Mouse (Mus musculus): ENCODE data around the gene Chgb. TPM values are rescaled to one million over a fixed set of nuclear protein-coding genes. Genes with fewer than 3 reads are reported as not detected.
A peak's percentile ranks its signal among the peaks of the same experiment; 100 is the strongest.

Gene Chgb
- 100 to 1,000 TPM; 254 to 300 (median 278) TPM for total RNA-seq (2022)

DNA sequence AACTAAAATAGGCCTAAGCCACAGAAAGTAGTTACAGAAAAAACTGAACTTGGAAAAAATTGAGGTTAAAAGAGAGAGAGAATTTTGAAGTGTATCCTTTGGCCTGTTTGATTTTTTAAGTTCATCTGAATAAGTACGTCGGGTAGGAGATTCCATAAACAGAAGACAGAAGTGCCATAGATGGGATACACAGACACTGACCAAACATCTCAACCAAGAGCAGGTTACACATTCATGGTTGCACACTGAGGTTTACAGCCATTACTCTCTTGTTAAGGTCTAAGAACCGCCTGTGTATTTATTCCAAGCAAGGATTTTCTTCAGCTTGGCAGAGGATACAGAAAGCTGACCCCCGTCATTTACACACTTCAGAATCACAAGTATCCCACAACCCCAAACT, at the start of gene Chgb:
Chgb (plus strand) TSS at position 301 of the 400 bp plus-strand sequence.
- DNase-seq (ENCODE audit: low spot score in 2 of 2), result no peak

DNA sequence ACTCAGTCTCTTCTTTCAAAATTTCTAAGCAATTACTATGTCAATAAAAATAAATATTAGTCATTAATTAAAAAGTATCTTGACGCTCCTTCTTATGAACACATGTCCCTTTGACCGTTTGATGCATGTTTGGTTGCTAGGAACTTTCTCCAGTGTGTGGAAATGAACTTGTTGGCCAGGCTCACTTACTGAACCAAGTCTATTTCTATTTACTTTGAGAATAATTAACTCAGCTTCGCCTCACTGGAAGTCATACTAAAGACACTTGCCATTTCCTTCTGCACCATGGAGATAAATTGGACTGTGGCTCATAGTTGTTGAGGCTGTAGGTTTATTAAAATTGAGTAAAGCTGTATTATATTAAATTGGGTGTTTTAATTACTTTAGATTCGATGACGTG, 48.1 kb upstream of the Chgb start:
- no peak for DNase-seq (ENCODE audit: low spot score in 2 of 2)

- no peak for DNase-seq (ENCODE audit: low spot score in 2 of 2)
Measured at GRCm38 (mm10) chr2:132733603-132734573, 47.2 kb upstream of the Chgb start.

- DNase-seq (ENCODE audit: low spot score in 2 of 2), result no peak
Measured at GRCm38 (mm10) chr2:132738816-132739432, 42.2 kb upstream of the Chgb start.

- DNase-seq (ENCODE audit: low spot score in 2 of 2), result peak; percentile 63 to 83
Measured at GRCm38 (mm10) chr2:132741862-132742347, 39.2 kb upstream of the Chgb start.

GRCm38 (mm10) chr2:132744866-132745265, 36.2 kb upstream of the Chgb start:
- no peak for DNase-seq (ENCODE audit: low spot score in 2 of 2)

DNA sequence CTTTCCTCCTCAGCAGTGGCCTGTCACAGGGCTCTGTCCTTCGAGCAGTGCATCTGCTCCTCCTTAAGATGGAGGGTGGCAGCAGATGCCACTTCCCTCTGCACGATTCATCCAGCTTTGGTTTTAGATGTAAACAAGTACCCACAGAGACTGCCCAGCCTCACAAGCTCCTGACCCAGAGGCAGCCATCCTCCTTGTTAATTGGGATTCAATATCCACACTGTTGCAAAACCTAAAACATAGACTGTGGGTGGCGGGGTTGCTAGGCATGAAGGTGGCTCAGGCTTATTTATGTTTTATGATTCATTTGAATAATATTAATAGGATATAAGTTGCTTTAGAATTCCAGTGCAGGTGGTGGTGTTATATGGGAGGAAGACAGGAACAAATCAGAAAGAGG, 35.0 kb upstream of the Chgb start:
- DNase-seq (ENCODE audit: low spot score in 2 of 2), result no peak

- DNase-seq (ENCODE audit: low spot score in 2 of 2), result no peak
Measured at GRCm38 (mm10) chr2:132750726-132751125, 30.4 kb upstream of the Chgb start.

DNA sequence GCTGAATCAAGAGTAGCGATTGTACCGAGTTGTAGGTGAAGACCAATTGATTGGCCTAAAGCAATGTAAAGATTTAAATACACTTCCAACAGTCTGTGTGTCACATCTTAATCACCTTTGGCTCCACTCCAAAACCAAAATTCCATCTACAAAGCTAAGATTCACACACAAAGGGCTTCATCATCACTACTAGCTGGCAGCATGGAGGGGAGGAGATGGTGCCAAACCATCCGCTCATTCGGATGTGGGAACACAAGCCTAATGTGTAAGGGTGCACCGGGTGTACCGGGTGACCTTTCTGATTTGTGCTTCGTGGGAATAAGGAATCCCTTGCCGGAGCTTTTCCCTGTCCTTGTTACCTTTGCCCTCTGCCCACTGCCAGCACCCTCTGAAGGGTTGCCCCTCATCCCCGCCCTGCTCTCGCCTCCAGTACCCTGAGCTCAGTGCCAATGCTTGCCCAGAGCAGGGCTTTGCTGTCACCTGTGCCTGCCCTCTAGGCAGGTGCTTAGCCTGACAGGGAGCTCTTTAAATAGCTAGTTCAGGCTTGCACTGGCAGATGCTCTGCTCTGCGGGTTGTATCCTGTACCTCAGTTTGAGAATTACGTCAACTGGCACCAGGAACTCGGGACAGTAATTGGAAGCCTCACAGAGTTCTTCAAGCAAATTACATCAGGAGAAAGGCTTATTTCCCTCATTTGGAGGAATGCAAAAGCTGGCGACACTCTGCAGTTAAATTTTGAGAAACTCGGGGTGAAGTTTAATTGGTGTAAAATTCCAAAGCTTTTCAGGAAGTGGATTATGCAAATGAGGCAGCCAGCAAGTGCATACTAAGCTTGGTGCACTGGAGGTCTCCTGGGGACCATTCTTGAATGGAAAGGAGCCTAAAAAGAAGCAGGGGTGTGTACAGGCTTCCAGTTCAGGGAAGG, 29.7 kb upstream of the Chgb start:
- peak; percentile 42 to 54 for DNase-seq (ENCODE audit: low spot score in 2 of 2)

DNA sequence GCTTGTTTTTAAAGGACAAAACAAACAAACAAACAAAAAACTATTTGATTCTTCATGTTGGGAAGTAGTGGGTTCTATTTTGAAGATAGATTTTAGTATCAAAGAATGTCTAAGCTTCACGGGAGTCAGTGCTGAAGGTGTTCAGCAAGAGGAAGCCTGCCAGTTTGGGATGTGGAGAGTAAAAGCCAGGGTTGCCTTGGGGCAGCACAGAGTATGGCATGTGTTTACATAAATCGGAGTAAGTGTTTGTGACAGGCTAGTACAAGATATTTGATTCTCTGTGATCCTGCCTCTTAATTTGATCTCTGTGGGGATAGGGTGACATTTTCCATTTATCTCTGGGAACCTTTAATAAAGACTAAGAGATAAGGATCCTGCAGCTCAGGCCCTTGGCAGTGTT, 28.7 kb upstream of the Chgb start:
- DNase-seq (ENCODE audit: low spot score in 2 of 2), result no peak

- no peak for DNase-seq (ENCODE audit: low spot score in 2 of 2)
Measured at GRCm38 (mm10) chr2:132753137-132753536, 27.9 kb upstream of the Chgb start.

GRCm38 (mm10) chr2:132757911-132758310, 23.2 kb upstream of the Chgb start:
- DNase-seq (ENCODE audit: low spot score in 2 of 2), result peak; percentile 63

- DNase-seq (ENCODE audit: low spot score in 2 of 2), result no peak
Measured at GRCm38 (mm10) chr2:132770822-132771221, 10.3 kb upstream of the Chgb start.

DNA sequence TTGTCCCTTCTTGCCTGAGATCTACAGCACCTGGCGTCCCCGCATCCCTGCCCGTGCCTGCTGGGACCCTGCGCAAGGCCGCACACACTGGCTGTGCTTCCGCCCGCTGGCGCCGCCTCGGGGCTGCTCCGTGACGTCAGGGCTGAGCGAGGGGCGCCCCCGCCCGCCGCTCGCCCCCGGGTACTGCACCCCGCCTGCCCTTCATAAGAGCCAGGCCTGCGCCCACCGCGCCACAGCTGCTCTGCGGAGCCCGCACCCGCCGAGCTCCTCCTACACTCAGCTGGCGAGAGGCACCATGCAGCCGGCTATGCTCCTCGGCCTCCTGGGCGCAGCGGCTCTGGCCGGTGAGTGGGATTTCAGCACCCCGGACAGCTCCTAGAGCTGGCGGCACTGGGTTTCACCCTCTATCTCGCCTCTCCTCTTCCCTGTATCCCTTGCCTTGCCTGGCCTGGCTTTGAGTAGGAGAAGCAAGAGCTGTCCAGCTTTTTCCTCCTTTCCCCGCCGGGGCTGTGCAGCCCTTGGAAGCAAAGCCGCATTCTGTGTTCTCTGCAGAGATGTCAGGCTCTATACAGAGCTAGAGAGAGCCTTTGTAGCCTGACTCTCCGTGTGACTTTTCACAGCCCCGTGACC, 476 bp downstream of the Chgb start:
- DNase-seq (ENCODE audit: low spot score in 2 of 2), result peak; percentile 74 to 84

DNA sequence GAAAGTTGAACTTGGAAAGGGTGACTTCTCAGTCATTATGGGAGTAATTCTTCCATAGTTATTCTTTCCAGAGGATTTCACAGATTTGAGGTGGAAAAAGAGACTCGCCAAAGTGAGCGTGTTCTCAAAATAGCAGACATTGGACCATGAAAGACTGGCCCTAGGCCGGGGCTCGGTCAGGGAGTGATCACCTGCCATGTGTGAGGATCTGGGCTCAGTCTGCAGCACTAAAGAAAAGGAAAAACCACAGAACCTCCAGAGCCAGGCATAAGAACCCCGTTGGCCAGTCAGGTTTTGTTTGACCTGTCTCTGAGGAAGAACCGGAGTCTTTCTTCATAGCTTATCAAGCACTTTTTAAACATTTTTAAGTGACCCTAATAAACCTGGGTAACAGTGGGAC, 3.0 kb downstream of the Chgb start:
- DNase-seq (ENCODE audit: low spot score in 2 of 2), result no peak

DNA sequence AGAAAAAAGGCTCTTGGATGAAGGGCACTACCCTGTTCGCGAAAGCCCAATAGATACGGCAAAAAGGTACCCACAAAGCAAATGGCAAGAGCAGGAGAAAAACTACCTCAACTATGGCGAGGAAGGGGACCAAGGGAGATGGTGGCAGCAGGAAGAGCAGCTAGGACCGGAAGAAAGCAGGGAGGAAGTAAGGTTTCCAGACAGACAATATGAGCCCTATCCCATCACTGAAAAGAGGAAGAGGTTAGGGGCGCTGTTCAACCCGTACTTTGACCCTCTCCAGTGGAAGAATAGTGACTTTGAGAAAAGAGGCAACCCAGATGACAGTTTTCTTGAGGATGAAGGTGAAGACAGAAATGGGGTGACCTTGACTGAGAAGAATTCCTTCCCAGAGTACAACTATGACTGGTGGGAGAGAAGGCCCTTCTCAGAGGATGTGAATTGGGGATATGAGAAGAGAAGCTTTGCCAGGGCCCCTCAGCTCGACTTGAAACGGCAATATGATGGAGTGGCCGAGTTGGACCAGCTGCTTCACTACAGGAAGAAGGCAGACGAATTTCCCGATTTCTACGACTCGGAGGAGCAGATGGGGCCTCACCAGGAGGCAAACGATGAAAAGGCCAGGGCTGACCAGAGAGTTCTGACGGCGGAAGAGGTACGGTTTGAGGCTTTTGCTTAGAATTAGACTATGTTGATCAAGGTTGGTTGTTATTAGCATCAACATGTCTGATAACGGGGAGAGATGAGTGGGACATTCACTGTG, 12.5 kb downstream of the Chgb start:
- no peak for DNase-seq (ENCODE audit: low spot score in 2 of 2)

DNA sequence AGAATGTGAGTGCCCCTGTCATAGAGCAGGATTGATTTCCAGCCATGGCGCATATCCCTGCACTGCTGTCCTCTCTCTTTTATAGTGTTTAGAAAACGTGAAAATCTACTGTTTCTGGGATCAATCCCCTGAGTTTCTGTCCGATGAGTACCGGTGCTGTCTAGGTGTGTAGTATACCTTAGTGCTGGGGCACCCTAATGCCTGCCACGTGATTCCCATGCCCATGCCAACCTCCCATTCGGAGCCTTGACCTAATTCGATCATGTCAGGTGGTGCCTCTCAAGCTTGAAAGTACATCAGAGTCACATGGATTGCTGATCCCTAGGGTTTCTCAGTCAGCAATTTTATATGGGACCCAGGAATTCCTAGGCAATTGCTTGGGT, 13.1 kb downstream of the Chgb start:
- DNase-seq (ENCODE audit: low spot score in 2 of 2), result no peak

DNA sequence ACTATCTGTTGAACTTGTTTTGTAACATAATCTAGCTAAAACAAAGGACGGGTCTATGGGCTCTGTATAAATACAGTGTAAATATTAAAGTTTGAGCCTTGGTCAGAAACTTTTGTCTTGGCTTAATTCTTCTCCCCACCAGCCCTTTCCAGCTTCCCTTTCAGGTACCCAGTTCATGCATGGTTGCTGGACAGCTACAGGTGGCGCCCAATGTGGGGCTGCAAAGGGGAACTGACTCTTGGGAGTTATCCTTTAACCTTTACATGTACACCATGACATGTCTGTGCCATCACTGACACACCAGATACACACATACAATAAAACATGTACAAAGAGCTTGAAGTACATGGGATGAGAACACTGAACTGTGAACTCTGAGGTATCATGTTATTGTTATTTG, 21.9 kb downstream of the Chgb start:
- no peak for DNase-seq (ENCODE audit: low spot score in 2 of 2)

DNA sequence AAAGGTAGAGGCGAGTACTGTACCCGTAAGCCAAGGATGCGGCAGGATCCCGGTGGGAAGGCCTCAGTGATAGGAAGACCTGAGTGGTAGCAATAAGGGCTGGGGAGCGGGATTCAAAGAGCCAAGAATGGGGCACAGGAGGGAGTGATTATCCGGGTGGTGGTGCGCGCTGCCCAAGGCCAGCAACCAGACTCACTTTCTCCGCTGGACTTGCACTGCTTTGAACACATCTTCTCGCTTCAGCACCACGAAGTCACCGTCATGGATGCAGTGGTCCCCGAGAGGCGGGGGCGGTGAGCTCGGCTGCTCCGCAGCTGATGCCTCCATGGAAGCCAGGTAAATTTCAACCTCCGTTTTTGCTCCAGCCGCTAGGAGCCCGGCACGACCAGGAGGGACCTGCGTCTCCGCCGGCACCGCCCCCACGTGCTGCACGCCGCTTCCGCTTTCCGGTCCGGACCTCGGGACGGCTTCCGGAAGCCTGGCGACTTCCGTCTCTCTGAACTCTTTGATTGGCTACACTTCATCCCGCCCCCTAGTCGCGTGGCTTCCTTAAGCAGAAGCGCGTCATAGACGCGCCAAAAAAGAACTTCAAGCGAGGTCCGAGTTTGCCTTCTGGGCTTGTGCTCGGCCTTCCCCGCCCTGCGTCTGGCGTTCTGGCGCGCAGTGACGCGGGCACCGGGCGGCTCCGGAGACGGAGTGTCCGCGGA, 34.7 kb downstream of the Chgb start, which contains the start of the genes Trmt6 and Mcm8:
Trmt6 (minus strand) TSS at position 448 of the 707 bp plus-strand sequence.
Mcm8 (plus strand) TSS at position 534 of the 707 bp plus-strand sequence.
- peak; percentile 82 to 85 for DNase-seq (ENCODE audit: low spot score in 2 of 2)
